Mouse (Mus musculus) testis, adult 2 months (tissue): Measurements from ENCODE around the gene Slc39a1. TPM values are rescaled to one million over a fixed set of nuclear protein-coding genes. Genes with fewer than 3 reads are reported as not detected.

Experiments used
- H3K27ac ChIP-seq: fragments of 200-500 bp; 2 replicates; pipeline ENCODE4 v1.5.1; 2012; ENCODE audit warnings: low read depth, low read length; ENCODE audit not compliant: control insufficient read depth, insufficient read depth
- H3K27me3 ChIP-seq: fragments of 200-500 bp; 2 replicates; pipeline ENCODE4 v1.6.1; 2012; ENCODE audit warnings: mild to moderate bottlenecking, low read length, moderate library complexity; ENCODE audit not compliant: control insufficient read depth, insufficient read depth
- H3K36me3 ChIP-seq: fragments of 200-500 bp; 2 replicates; pipeline ENCODE4 v1.6.1; 2012; ENCODE audit warnings: mild to moderate bottlenecking, low read length; ENCODE audit not compliant: control insufficient read depth, insufficient read depth
- H3K4me1 ChIP-seq: fragments of 200-500 bp; 2 replicates; pipeline ENCODE4 v1.6.1; 2012; ENCODE audit warnings: low read length; ENCODE audit not compliant: control insufficient read depth, insufficient read depth
- H3K4me3 ChIP-seq: fragments of 200-500 bp; 2 replicates; pipeline ENCODE4 v1.5.1; 2012; ENCODE audit warnings: low read depth, mild to moderate bottlenecking, low read length, moderate library complexity, mixed read lengths; ENCODE audit not compliant: control insufficient read depth
- CTCF ChIP-seq: fragments of 200-500 bp; IDR thresholded peaks from 2 replicates; pipeline ENCODE4 v1.5.1; 2012; ENCODE audit warnings: low read depth, mild to moderate bottlenecking, inconsistent platforms, low read length, moderate library complexity; ENCODE audit not compliant: control insufficient read depth, insufficient read depth, insufficient replicate concordance
- POLR2A ChIP-seq: fragments of 200-500 bp; IDR thresholded peaks from 2 replicates; pipeline ENCODE4 v1.6.1; 2012; ENCODE audit warnings: low read depth, mild to moderate bottlenecking, inconsistent platforms, low read length, moderate library complexity; ENCODE audit not compliant: control insufficient read depth
- polyA plus RNA-seq: library from polyadenylated mRNA; depleted of rRNA; stranded (reverse); fragments of >200 nt; gene quantifications from 2 replicates; pipeline ENCODE4 v1.2.3, GENCODE M21; 2012

Slc39a1 gene
- polyA plus RNA-seq, 1 experiment, result 27.4 TPM

GRCm38 (mm10) chr3:90212723-90213122 lies 35.2 kb upstream of the Slc39a1 start:
- H3K36me3 ChIP-seq, result peaks cover 1% of the 10 kb centered on the region; the same call in 1 of the 2 replicates
- peaks cover 2% of the 10 kb centered on the region for H3K4me1 ChIP-seq
- H3K4me3 ChIP-seq, result peak overlapping the region; percentile 82
- TF ChIP-seq POLR2A, result no peak
- TF ChIP-seq CTCF, result no peak
- H3K27ac ChIP-seq, result no peak overlapping the region; the same call in 1 of the 2 replicates
- H3K27me3 ChIP-seq, result no peaks in the 10 kb centered on the region

GRCm38 (mm10) chr3:90213377-90213866 lies 34.5 kb upstream of the Slc39a1 start, which contains the start of the genes Rps27 and Rab13:
Gene Rps27 (minus strand): TSS chr3:90213651.
Gene Rab13 (plus strand): TSS chr3:90213695.
- Histone ChIP-seq H3K4me1 (peaks cover 2% of the 10 kb centered on the region), H3K4me3 (peak within 1 kb of the TSS; percentile 90), H3K27me3 (no peaks in the 10 kb centered on the region), H3K27ac (peak within 1 kb of the TSS; percentile 86), H3K36me3 (peaks cover 1% of the 10 kb centered on the region; the same call in 1 of the 2 replicates)
- TF ChIP-seq POLR2A, result peak; percentile 100
- peak; percentile 31; the same call in 1 of the 2 replicates for TF ChIP-seq CTCF

- Histone ChIP-seq H3K27ac (peak overlapping the region; percentile 86), H3K4me3 (peak overlapping the region; percentile 90), H3K4me1 (peaks cover 2% of the 10 kb centered on the region), H3K27me3 (no peaks in the 10 kb centered on the region), H3K36me3 (no peaks in the 10 kb centered on the region)
- no peak for TF ChIP-seq POLR2A
- TF ChIP-seq CTCF, result no peak
Observed at GRCm38 (mm10) chr3:90213956-90214684, 33.9 kb upstream of the Slc39a1 start.

GRCm38 (mm10) chr3:90215825-90216380 lies 32.1 kb upstream of the Slc39a1 start:
- H3K4me1 ChIP-seq, result peaks cover 6% of the 10 kb centered on the region
- TF ChIP-seq POLR2A, result no peak
- TF ChIP-seq CTCF, result no peak
- H3K4me3 ChIP-seq, result no peak overlapping the region
- no peak overlapping the region for H3K27ac ChIP-seq
- no peaks in the 10 kb centered on the region for H3K27me3 ChIP-seq
- no peaks in the 10 kb centered on the region for H3K36me3 ChIP-seq

DNA sequence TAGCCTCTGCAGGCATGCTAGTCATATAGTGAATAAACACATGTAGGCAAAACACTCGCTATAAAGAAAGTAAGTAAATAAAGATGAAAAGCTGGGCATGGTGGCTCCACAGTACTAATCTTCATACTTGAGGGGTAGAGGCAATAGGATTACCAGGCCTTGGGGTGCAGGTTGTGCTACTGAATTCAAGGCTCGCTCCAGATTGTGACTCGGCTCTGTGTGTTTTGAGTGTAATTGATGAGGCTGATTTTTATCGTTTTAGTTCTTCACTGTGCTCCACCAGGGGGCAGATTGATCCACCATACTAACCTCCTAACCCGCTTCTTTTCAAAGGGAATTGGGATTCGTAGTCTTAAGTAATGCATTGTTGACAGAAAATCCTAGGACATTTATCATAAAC lies 27.9 kb upstream of the Slc39a1 start:
- no peaks in the 10 kb centered on the region for H3K36me3 ChIP-seq
- no peak overlapping the region for H3K27ac ChIP-seq
- H3K4me3 ChIP-seq, result no peak overlapping the region
- peaks cover 6% of the 10 kb centered on the region for H3K4me1 ChIP-seq
- TF ChIP-seq POLR2A (no peak), CTCF (no peak)
- H3K27me3 ChIP-seq, result no peaks in the 10 kb centered on the region

GRCm38 (mm10) chr3:90220531-90220951 lies 27.4 kb upstream of the Slc39a1 start:
- Histone ChIP-seq H3K27me3 (no peaks in the 10 kb centered on the region), H3K4me1 (peaks cover 6% of the 10 kb centered on the region), H3K4me3 (peak overlapping the region; percentile 73), H3K27ac (peak overlapping the region; percentile 69; the same call in 1 of the 2 replicates), H3K36me3 (no peaks in the 10 kb centered on the region)
- no peak for TF ChIP-seq CTCF
- TF ChIP-seq POLR2A, result peak; percentile 41; the same call in 1 of the 2 replicates

DNA sequence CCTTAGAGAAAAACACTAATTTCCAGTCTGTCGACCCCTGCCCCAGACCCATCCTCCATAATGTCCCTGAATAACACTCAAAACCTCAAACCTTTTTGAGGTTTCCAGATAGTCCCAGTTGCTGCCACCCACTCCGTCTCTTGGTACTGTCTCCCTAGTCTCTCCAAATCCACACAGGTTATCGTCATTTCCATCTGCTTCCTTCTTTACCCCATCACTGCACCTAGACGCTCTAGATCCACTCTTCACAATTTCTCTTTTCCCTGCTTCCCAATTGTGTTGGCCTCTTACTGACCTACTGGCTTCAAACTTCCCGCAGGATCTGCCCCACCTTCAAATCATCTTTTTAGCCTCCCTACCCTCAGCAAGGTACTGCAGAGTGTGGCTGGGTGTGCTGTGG lies 26.8 kb upstream of the Slc39a1 start:
- no peaks in the 10 kb centered on the region for H3K27me3 ChIP-seq
- H3K4me1 ChIP-seq, result peaks cover 6% of the 10 kb centered on the region
- peak overlapping the region; percentile 23; the same call in 1 of the 2 replicates for H3K27ac ChIP-seq
- H3K4me3 ChIP-seq, result no peak overlapping the region; the same call in 1 of the 2 replicates
- no peak for TF ChIP-seq POLR2A
- TF ChIP-seq CTCF, result no peak
- no peaks in the 10 kb centered on the region for H3K36me3 ChIP-seq
